Mouse (Mus musculus) erythroblast, embryonic 14.5 days (primary cell): ENCODE results near the gene Zmynd10.

Experiments used
- GATA1 ChIP-seq: IDR thresholded peaks from 2 replicates; pipeline ENCODE4 v1.6.1; 2012; ENCODE audit warnings: low read length, inconsistent platforms, mixed read lengths
- TAL1 ChIP-seq: IDR thresholded peaks from 3 replicates; pipeline ENCODE4 v1.6.1; 2012; ENCODE audit warnings: low read length, inconsistent platforms, mixed read lengths

DNA sequence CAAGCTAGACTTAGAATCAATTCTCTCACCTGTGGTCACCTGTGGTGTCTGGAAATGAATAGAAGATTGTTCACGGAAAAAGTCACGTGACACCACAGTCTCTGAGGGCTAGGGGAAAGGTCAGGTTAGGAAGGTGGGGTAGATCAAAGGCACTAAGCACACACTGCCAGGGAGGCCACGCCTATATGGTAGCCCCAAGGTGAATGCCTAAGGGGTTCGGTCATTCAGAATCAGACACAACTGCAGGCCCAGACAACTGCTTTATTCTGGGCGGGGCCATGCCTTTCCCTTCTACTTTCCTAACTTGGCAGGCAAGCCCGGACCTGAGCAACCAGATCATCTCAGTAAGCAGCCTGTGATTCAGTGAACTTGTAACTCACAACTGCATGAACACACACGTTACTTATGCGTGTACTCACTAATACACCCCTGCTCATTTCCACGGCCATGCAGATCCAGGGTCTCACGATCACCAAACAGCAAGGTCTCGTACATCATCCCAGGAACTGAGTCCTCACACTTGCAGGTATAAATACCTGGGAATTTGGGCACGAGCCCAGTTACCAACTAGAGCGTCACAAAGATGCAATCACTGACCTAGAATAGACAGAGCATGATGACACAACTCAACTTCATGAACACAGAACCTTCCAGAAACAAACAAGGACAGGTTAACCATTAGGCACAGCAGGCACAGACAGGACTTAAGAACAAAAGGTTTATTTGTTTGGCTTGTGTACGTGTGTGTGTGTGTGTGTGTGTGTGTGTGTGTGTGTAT, 28.7 kb downstream of the Zmynd10 start:
- TF ChIP-seq GATA1: no peak
- TF ChIP-seq TAL1: no peak
